Mouse (Mus musculus): ENCODE data around the gene Gm4763.
"Not testable (repeated sequence)": the region's sequence is repeated elsewhere in the genome, so short reads cannot be mapped to it uniquely, and the experiment has no call there.

DNA sequence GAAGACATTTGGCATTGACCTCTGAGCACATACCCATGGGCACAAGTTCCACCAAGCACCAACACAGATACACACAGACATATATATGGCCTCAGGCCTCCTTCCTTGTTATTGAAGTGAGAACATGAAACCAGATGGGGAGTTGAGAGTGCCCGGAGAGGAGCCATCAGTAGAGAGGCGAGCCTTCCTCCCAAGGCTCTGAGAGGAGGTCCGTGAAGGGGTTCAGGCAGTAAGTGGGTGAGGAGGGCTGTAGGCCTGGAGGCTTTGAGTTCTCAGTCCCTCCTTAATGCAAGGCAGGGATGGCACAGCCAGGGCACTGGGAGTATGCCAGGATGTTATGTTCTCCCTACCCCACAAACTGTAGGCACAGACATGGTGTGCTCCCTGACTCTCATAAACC lies 34.0 kb downstream of the Gm4763 start:
- TF ChIP-seq CTCF (IDR thresholded peaks at IDR 0.05; ENCODE audit: control insufficient read depth, insufficient read depth, low read length); POLR2A (IDR thresholded peaks at IDR 0.05; ENCODE audit: borderline replicate concordance, control insufficient read depth, low read depth, low read length): not testable (repeated sequence)
